Mouse (Mus musculus): ENCODE results near the gene Cpa5.

Cpa5 gene

DNA sequence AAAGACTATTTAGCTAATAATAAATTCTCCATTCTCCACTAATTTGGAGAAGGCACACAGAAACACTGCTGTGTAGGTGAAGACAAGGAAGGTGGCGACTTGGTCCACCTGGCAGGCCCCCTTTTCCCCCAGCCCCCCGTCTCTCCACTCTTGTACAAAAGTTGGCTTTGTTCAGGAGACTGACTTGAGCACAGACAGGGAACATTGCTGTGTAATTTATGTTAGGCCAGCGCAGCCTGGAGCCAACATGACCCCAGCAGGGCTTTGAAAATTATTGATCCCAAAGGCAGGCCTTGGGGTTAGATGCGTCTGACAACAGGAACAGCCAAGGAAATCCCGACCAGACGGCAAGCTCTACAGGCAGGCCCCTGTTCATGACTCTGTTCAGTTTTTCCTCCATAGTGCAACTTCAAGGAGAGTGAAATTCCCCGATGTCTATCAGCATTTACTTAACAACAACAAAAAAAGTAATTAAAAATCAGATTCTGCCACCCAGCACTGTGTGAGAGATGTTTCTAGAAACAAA is 6.4 kb upstream of the Cpa5 start:
- no peak for DNase-seq (ENCODE audit: low spot score)

DNA sequence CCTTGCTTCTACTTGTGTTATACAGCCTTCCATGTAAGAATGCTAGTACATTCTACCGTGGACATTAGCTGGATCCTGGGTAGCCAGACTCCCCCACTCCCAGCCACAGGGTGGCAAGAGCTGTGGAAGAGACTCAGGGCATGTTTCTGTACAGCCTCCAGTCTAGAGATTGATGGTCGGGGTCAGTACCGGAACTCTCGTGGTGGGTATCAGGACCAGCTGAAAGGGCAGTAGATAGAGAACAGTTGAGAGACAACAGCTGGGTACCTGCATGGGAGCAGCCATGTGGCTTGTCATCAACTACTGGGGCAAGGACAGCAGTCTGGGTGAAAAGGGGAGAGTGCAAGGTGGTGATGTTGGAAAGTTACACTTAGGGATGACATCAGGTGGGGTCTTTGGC is 5.7 kb upstream of the Cpa5 start:
- DNase-seq (ENCODE audit: low spot score): no peak

DNA sequence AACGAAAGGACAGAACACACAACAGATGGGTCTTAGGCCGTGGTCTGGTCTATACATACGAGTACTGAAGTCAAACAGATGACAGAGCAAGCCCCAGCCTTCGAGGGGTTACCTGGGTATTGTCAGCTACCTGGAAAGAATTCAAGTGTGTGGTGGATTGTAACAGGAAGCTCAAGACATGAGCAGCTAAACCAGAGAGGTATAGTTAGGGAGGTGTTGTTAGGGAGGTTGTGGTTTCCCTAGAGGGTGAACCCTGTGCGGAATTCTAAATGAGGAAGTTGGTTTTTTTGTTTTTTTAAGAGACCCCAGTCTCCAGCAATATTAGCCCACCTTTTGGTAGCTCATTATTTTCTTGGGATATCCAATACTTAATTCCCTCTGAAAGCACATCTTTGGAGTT is 5.1 kb upstream of the Cpa5 start:
- no peak for DNase-seq (ENCODE audit: low spot score)

DNA sequence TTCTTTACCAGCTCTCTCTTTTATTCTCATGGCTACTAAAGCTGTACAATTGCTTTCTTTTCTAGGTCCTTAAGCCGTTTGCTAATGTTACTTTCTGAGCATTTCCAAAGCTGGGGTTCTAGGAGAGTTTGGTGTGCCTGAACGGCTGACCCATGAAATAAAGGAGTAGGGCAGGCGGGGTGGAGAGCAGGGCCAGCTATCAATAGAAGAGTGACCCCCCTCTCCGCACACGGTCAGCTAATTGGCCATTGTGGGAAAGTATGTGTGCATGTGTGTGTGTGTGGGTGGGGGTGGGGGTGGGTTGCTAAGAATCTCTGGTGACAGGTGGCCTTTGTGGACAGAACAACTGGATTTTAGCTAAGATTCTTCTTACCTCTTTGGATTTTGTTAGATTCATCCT is 402 bp downstream of the Cpa5 start:
- no peak for DNase-seq (ENCODE audit: low spot score)

DNA sequence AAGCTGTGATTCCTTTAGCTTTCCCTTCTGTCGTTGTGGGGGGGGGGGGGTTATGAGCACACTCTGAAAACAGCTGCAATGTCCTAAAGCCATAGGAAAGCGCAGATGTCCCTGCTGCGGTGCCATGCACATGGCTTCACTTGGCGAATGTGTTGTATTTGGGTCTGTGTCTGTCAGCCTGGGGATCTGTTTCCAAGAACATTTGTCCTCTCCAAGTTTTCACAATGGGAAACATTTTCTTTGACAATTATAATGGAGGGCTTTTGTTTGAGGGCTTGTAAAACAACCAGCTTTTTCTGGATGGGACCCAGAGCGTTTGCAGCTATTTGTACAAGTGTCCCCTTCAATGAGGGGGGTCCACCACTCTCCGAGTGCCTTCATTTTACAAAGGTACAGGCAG is 3.4 kb downstream of the Cpa5 start:
- no peak for DNase-seq (ENCODE audit: low spot score)

DNA sequence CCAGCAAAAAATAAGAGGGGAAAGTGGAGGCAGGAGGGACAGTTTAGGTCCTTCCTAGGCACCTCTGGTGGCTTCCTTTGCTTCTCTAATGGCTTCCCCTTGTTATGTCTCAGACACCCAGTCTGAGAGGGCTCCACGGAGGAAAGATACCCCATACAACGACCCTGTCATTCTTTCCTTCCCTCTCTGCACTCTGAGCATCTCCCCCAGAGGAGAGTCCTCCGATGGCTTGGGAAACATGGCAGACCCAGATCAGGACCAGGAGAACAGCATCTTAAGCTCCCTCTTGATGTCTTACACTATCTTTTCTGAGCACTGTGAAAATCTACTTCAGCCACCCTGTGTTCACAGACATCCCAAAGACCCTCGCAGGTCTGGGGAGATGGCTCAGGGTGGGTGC is 4.9 kb downstream of the Cpa5 start:
- DNase-seq (ENCODE audit: low spot score): no peak

DNA sequence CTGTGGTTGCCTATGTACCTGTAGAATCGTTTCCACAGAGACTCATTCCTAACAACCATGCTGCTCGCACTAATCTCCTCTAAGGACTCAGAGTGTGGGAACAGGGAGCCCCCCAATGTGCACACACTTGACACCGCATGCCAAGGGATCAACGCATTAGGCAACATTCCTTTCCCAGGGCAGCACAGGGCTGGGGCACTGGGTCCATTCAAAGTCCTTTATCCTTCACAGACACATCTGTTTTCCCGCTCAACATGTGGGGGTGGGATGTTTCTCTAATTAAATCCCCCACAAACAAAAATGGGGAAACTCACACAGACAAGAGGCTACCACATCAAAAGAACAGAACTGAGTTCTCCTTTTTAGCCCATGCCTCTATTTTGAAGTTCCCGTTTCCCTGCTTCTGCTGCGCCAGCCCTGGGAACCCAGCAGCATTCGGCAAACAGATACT is 5.7 kb downstream of the Cpa5 start:
- no peak for DNase-seq (ENCODE audit: low spot score)

DNA sequence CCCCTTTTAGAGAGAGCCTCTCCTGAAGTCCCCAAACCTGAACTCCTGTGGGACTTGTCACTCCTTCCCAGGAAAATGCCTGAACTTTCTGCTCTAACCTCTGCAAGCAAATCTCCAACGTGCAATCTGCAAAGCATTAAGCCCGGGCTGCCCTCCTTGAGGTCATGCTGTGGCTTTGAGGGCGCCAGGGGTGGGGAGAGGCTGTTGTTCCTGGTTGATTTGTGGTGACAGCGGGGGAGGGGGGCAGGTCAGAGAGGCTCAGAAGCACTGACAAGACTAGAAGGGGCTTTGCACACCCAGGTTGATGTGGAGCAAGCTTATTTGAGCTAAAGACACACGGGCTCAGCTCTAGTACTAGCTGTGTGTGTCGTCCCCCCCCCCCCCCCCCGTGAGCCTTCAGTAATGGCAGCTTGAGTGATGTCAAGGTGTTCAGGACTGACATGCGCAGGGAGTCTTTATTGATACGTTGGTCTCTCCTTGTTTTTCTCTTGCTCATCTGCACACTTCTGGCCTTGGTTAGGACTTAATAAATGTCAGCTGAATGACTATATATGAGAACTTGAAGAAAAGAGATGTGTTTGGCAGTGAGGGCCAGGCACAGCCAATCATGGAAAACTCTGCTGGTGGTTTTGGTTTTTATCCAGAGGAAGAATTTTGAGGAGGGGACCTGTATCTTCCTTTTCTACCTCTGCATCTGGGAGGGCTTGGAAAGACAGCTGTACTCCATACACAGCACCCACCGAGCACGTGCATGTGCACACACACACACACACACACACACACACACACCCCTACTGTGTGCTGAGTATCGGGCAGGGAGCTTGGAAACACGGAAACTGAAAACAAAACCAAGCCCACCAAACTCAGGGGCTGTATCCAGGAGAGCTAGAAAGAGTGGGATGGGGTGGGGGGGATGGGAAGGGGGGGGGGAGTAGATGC is 6.5 kb downstream of the Cpa5 start:
- no peak for DNase-seq (ENCODE audit: low spot score)

DNA sequence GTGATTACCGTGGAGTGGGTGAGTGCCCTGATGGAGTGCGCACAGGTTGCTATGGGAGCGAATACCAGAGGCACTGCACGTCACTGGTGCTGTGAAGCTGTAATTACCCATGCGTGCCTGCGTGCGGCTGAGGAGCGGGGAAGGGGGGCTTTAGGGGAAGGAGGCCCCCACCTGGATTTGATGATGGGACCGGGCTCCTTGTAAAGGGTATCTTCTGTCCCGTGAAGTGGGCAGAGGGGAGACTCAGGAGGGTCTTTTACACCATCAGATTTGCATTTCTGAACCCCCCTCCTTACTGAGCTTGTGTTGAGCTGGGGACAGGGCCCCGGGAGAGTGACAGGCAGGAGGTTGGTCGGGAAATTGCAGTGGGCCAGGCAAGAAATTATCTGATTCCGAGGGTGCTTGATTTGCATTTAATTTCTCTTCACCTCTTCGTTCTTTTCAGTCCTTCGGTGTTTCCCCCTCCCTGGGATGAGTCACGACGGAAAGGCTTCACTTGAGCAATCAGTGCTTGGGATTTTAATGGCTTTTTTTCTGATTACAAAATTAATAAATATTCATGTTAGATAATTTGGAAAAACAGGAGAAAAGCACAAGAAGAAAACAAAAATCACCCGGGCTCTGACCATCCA is 7.3 kb downstream of the Cpa5 start:
- no peak for DNase-seq (ENCODE audit: low spot score)

DNA sequence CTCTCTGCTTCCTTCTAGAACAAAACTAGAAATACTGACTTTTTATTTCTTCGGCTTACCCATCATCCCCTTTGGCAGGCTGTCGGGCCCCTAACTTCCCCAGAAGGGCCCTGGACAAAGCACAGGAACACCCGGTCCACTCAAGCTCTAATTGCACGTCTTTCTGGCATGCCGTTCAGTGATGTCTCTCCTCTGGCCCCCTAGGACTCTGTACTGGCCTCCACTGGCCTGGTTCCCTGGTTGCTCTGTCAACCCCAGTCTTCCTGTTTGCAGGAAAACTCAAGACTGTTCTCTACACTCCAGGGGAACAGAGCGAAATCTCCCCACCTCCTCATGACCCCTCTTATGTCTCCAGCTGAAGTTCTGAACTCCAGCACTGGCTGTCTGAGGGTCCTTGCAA is 7.9 kb downstream of the Cpa5 start:
- DNase-seq (ENCODE audit: low spot score): no peak

DNA sequence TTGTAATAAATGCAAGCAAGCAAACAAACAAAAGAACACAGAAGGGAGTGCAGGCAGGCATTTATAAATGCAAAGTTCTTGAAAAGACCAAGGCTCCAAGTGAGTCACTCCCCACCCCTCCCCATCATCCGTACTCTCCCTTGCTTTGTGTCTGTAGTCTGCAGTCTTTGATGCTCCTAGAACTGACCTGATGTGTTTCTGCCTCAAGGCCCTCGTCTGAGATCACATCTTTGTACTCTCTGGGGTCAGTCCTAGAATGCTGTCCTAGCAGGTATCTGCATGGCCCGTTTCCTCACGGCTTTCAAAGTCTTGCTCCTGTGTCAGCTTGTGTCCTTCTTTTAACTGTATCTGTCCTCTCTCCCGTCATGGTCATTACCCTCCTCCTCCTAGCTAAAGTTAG is 8.8 kb downstream of the Cpa5 start:
- DNase-seq (ENCODE audit: low spot score): no peak

DNA sequence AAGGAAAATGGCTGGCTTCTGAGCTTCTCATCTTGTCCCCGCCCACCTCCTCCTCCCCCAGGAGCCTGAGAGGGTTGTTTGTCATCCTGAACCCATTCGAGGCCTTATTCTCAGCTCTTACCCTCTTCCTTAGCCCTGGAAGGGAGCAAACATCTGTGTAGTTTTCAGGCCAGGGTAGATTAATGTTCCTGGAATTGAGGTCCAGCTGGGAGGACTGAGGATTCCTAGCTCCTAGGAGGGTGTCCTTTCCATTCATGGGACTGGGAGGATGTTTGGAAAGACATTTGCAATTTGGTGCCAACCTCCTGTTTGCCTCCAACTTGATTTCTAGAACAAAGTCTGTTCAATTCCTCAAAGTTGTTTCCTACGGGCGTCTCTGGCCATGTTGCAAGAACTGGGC is 9.8 kb downstream of the Cpa5 start:
- DNase-seq (ENCODE audit: low spot score): no peak

DNA sequence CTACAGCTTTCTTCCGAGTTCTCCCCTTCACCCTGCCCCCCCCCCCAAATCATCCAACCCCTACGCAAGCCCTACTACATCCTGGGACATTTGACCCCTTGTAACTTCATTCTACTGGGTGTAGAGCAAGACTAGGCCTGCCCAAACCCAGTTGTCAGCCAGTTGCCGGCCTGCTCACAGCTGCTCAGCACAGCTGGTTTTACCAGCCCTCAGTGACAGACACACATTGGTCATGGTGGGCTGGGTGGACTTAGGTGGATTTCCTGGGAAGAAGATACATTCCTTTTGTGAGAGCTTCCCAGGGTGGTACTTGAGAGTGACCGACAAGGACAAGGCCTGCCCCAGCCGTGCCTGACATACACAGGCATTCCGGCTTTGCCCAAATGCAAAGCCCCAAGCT is 10.2 kb downstream of the Cpa5 start:
- DNase-seq (ENCODE audit: low spot score): no peak

DNA sequence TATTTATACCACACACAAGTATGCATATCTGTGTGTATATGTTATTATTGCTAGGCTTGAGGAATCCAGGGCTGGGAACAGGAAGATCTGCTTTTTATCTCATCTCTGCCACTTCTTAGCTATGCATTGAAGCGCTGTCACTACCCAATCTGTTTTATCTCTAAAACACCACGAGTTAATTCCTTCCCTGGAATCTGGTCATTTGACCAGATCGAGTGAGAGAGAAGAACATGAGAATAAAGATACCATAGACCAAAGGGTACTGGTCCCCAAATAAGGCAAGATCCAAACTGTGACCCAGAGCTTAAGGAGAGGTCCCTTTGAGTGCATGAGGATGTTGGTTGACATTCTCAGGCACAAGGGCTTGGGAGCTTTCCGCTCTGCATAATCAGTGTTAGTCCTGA is 11.2 kb downstream of the Cpa5 start:
- no peak for DNase-seq (ENCODE audit: low spot score)

DNA sequence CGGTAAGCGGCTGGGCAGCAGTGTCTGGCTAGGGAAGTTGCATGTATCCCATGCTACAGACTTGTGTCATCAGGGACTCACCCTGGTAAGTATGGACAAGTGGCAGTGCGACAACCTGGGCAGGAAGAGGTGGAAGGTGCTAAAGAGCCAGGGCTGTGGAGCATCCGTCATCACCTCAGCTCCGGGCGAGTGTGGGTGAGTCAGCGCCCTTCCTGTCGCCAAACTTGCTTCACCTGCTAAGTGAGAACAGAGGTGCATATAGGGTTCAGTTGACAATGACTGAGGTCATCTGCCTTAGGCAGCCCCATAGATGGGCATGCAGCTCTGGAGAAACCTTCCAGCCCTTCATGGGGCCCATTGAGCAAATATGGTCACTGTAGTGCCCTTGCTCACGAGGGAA is 14.0 kb downstream of the Cpa5 start:
- no peak for DNase-seq (ENCODE audit: low spot score)

DNA sequence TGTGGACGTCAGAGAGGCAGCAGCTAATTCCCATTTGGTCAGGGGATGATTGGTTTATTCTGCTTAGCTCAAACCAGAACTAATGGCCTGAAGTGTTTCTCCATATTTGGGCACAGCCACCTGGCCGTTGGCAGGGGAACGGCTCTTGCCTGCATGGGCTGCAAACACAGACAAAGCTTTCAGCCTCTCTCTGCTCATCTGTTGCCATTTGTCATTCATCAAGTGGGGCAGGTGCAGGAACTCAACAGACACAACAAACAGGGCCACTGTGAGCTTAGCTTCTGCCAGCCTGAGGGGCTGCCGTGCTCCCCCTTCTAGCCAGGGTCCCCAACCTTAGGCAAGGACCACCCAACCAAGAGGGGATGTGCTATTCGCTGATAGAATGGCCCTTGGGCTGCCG is 17.3 kb downstream of the Cpa5 start:
- DNase-seq (ENCODE audit: low spot score): no peak

DNA sequence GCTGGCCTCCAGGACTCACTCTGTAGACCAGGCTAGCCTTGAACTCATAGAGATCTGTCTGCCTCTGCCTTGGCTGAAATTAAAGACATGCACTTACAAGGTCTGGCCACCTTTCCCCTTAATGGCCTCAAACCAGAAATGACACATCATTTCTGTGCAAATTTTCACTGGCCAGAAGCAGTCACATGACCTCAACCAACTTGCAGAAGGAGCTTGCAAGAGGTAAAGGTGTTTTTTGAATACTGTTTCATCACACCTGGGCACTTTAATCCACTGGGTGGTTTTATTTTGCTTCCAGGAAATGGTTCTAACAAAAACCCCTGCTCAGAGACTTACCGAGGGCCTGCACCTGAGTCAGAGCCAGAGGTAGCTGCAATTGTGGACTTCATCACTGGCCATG is 19.2 kb downstream of the Cpa5 start:
- no peak for DNase-seq (ENCODE audit: low spot score)

DNA sequence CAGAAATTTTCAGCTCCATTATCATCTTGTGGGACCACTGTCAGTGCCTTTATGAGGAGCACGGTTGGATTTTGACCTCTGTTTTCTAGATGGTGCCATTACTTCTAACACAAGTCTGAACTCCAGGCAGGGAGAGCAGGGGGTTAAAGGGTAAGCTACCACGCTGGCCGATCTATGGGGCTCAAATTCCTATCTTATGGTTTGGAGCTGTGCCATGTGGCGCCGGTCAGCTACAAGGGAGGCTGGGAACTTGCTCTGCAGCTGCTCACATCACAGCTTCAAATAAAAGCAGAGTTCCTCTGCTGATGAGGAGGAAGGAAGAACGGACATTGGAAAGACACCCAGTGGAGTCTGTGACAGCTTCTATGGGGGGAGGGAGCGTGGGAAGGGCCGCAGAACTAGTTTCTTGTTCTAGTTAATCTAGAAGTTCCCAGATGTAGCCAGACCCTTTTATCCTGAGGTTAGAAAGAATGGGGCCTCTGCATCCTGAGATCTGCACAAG is 24.6 kb downstream of the Cpa5 start:
- no peak for DNase-seq (ENCODE audit: low spot score)

DNA sequence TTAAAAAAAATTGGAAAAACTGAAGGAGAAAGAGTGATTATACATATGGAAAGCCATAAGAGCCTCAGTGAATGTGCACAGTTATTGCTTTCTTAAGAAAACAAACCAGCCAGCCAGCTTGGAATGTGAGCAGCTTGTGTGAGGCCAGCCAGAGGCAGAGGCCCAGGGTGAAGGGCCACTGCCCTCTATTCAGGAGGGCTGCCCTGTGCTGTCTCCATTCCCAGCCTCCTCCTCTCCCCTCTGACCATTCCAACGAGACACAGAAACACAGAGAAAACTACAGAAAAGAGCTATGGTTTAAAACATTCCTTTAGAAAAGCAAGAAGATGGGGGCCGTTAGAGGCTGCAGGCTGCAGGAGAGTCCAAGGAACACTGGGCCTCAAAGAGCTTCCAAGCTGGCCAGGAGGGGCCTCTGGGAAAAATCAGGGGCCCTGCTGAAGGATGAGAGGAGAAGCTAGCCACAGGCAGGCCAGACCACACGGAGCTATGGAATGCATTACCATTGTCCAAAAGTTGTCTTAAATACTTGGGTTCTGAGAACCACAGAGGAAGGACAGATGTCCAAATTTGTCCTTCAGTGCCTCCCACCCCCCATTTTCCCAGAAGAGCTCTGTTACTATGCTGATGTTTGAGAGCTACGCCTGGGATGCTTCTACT is 25.5 kb downstream of the Cpa5 start:
- DNase-seq (ENCODE audit: low spot score): no peak

DNA sequence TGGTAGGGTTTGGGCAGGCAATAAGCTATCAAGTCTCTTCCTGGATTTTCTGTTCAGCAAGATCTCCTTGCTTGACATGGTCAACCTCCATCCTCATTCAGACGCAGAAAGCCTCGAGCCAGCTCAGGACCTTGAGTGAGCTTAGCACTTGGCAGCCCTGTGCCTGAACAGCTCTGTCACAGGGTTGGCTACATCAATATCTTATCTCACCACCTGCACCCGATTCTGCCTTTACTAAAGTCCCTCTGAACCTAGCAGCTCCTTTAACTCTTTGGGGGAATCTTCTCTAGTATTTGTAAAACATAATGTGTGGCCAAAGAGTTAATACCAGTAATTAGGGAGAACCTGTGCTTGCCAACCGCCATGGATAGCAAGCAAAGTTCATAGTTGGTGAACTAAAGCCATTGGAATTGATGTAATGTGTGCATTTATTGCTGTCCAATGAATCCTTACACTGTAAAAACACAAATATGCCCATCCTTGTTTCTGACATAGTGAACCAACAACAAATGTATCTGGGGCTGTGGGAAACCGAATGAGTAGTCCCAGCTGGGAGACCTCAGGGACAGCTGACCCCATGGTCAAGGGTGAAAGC is 28.0 kb downstream of the Cpa5 start, which contains the start of gene Cpa1:
Gene Cpa1 (plus strand): TSS at position 545 of the 595 bp plus-strand sequence.
- DNase-seq (ENCODE audit: low spot score): peak; percentile 27

DNA sequence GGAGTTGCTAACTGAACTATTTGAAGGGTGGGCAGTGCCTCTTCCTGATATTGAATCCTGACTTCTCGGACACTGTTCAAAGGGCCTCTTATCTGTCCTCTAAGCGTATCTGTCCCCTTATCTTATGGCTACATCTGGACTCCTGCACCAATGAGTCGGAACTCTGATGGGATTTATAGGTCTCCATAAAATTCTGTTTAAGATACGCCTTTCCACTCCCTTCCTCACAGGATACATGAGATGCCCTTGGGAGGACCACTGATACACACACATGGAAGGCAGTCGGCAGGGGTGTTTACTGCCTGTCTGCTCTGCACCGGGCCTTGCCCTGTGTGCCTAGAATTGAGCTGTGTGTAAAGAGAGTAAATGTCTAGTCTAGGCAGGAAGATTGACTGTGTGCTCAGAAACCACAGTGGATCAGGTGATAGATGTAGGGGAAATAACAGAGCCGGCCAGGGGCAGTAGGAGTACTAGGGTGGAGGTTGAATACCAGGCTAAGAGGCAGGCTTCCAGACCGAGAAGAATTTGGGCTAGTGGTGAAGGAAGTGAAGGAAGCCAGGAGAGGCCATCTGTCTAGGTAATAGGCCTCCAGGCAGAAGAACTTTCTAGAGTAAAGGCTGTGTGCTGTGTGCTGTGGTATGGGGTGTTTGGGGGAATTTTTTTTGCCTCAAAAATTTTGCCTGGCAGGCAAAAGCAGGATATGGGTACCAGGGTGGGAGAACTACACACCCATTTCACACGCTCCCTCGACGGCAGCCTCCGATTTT is 33.1 kb downstream of the Cpa5 start:
- no peak for DNase-seq (ENCODE audit: low spot score)
